Mouse (Mus musculus) brain, adult 2 months (tissue): ENCODE measurements at regions not wholly inside any gene's neighbourhood (a gene's known extent, or its start where the extent isn't known, plus 50 kb on each side); places are given as distances from the start of the nearest gene placed in this dataset.

Source experiments
- DNase-seq: peaks from one replicate; pipeline ENCODE4 v3.0.0; 2011; ENCODE audit warnings: low read depth, low spot score

- no peak for DNase-seq
Measured at GRCm38 (mm10) chr1:63920181-63920933, 151.3 kb upstream of the 4933402D24Rik start.

GRCm38 (mm10) chr1:63918200-63918599, 149.1 kb upstream of the 4933402D24Rik start:
- peak; percentile 77 for DNase-seq

- DNase-seq: no peak
Measured at GRCm38 (mm10) chr1:63916907-63917650, 148.0 kb upstream of the 4933402D24Rik start.

GRCm38 (mm10) chr1:63910765-63911164, 141.7 kb upstream of the 4933402D24Rik start:
- peak; percentile 24 for DNase-seq

- DNase-seq: peak; percentile 51
Measured at GRCm38 (mm10) chr1:63909191-63909590, 140.1 kb upstream of the 4933402D24Rik start.

- DNase-seq: no peak
Measured at GRCm38 (mm10) chr1:63903620-63904019, 134.6 kb upstream of the 4933402D24Rik start.

- no peak for DNase-seq
Measured at GRCm38 (mm10) chr1:63903201-63903600, 134.1 kb upstream of the 4933402D24Rik start.

- no peak for DNase-seq
Measured at GRCm38 (mm10) chr1:63902391-63902790, 133.3 kb upstream of the 4933402D24Rik start.

GRCm38 (mm10) chr1:63899631-63900577, 130.8 kb upstream of the 4933402D24Rik start:
- DNase-seq: peak; percentile 73

GRCm38 (mm10) chr1:63898766-63899165, 129.7 kb upstream of the 4933402D24Rik start:
- DNase-seq: peak; percentile 87

GRCm38 (mm10) chr1:63897556-63897955, 128.5 kb upstream of the 4933402D24Rik start:
- no peak for DNase-seq

- no peak for DNase-seq
Measured at GRCm38 (mm10) chr1:63879570-63879969, 110.5 kb upstream of the 4933402D24Rik start.

- peak; percentile 39 for DNase-seq
Measured at GRCm38 (mm10) chr1:63876589-63877251, 107.7 kb upstream of the 4933402D24Rik start.

- DNase-seq: no peak
Measured at GRCm38 (mm10) chr1:63875297-63875962, 106.4 kb upstream of the 4933402D24Rik start.

GRCm38 (mm10) chr1:63871831-63872230, 102.8 kb upstream of the 4933402D24Rik start:
- peak; percentile 32 for DNase-seq

GRCm38 (mm10) chr1:63869342-63869741, 100.3 kb upstream of the 4933402D24Rik start:
- peak; percentile 73 for DNase-seq

GRCm38 (mm10) chr1:63857933-63858649, 89.0 kb upstream of the 4933402D24Rik start:
- DNase-seq: peak; percentile 43

- no peak for DNase-seq
Measured at GRCm38 (mm10) chr1:63857468-63857867, 88.4 kb upstream of the 4933402D24Rik start.

GRCm38 (mm10) chr1:63856366-63856765, 87.3 kb upstream of the 4933402D24Rik start:
- DNase-seq: no peak

- peak; percentile 17 for DNase-seq
Measured at GRCm38 (mm10) chr1:63854794-63855193, 85.7 kb upstream of the 4933402D24Rik start.
